Mouse (Mus musculus) megakaryocyte, embryonic 14.5 days (primary cell): Measurements from ENCODE around the gene Irs1.

Source experiments
- FLI1 ChIP-seq: IDR thresholded peaks from 2 replicates; pipeline ENCODE4 v1.6.1; 2012; ENCODE audit warnings: low read length, inconsistent platforms, mixed read lengths
- GATA1 ChIP-seq: IDR thresholded peaks from 3 replicates; pipeline ENCODE4 v1.6.1; 2012; ENCODE audit warnings: mixed read lengths, low read length, inconsistent platforms, borderline replicate concordance

GRCm38 (mm10) chr1:82261638-82262037 is 29.6 kb downstream of the Irs1 start:
- TF ChIP-seq GATA1 (no peak), FLI1 (no peak)
